Mouse (Mus musculus): ENCODE measurements around the gene Fbxo2.

GRCm38 (mm10) chr4:148116657-148117056 is 43.8 kb upstream of the Fbxo2 start:
- TF ChIP-seq CTCF (IDR thresholded peaks at IDR 0.05) (peak; percentile 22), EP300 (IDR thresholded peaks at IDR 0.05) (no peak)
